Mouse (Mus musculus): Measurements from ENCODE around the gene Zfhx3.

Zfhx3 gene

DNA sequence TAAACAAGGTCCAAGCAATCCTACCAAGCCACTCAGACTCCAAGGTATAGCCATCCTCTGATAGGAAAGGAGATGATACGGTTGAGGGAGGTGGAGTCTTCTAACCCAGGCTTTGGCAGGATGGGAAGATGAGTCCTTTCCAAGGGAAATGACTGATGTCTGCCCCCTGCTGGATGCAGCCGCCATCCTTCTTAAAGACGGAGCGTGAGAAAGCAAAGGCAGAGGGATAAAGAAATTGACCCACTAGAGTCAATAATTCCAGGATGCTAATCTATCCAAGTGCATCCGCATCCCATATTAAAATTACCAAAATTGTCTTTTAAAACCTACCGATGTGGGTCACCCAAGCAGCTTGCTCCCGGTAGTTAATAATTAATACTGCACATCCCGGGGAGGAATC, 158.7 kb downstream of the Zfhx3 start:
- peak; percentile 68 for DNase-seq (ENCODE audit: low spot score)

DNA sequence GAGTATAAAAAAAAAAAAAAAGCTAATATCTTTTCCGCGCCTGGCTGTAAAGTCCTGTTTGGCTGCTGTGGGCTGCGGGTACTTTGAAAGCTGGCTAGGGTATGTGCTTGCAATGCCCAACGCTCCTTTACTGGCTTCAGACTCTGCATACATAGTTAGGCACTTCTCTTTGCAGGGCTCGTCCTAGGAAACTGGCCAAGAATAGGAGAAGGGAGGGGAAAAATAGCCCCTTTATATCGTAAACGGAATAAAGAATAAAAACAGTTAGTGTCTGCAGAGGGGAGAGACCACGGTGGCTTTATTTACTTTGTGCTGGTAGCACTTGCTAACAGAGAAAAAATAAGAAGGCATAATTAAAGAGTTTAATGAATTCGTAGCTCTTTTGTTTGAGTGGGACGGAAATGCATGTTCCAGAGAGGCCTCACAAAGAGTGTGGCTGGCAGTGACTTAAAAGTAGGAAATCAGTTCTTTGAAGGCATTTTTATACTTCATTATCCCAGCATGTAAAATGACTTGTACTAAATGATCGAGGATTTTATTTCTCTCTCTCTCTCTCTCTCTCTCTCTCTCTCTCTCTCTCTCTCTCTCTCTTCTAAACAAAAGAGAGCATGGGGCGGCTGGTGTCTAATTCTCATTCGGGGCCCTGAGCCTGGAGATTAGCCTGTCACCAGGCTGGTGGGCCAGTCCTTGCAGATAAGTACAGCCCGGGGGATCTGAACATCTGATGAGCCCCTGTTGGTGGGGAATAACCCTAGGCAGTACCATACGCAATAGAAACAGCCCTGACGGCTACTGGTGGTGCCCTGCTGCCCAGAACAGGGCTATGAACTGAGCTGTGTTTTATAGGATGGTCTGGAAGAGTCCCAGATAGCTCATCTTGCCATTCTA, 159.8 kb downstream of the Zfhx3 start:
- DNase-seq (ENCODE audit: low spot score), result no peak

DNA sequence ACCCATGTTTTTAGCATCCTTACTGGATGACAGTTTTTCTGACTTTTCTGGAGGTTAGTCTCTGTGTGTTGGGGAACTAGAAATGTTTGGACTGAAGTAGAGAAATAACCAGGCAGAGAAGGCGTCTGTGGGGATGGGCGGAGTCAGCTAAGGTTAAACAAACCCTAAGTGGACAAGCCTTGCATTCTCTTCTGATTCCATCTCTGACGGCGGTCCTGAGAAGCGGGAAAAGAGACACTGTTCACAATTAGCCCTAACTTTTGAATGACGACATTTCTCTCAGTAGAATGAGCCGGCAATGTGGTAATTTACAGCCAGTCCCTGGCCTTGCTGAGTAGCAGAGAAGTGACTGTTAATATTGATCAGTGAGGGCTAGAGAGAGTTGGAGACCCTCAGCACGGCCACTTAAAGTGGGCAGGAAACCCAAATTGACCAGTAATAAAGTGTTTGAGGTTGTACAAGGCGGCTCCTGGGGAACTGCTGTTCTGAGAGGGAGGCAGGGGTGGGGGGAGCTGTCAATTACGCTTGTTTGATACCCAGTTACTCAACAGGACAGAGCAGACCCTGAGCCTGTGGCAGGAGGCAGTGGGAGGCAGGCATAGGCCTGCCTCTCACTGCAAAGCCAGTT, 162.1 kb downstream of the Zfhx3 start:
- no peak for DNase-seq (ENCODE audit: low spot score)

DNA sequence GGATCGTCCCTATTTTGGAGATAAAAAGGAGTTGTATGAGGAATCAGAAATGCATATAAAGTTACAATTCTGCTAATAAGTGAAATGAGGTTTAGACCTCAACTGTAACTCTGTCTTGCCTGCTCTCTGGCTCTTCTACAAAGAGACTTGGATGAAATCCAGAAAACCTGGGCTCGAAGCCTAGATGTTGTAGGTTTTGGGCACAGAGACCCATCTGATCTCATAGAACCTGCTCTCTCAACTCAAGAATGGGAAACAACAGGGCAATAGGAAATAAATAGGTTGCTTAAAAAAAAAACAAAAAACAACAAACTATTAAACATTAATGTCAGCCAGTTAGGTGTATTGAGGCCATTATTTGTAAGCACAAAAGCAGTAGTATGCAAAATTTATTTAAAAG, 182.6 kb downstream of the Zfhx3 start:
- DNase-seq (ENCODE audit: low spot score), result no peak

DNA sequence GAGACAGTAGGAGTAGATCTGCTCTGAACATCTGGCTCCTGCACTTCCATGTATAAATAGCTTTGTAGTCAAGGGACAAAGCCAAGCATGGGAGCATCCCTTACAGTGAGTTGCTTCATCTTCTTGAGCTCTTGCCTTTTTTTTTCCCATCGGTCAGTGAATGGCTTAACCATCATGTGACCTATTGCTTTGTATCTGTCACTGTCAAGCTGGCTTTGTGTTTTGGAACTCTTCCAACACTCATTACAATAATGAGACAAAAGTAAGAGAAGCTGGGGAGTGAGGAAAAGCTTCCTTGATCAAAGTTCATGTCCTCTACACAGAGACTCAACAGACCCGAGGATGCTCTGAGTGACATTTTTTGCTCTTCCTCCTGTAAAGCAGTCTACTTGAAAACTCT, 183.0 kb downstream of the Zfhx3 start:
- no peak for DNase-seq (ENCODE audit: low spot score)

DNA sequence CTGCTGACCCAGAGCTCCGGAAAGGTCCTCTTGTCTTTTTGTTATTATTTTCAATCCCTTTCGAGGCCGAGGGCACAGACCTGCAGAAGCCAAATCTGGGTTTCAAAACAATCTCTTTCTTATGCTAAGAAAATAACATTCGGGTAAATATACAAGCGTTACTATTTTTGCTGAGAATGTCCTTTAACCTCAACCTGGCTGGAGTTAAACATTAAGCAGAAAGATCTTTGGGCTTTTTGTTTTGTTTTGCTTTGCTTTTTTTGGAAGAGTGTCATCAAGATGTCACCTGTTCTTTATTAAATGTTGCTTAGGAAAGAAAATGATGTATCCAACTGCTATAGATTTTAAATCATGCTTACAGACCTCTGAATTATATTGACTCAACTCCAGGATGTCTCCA, 204.1 kb downstream of the Zfhx3 start:
- DNase-seq (ENCODE audit: low spot score), result no peak

DNA sequence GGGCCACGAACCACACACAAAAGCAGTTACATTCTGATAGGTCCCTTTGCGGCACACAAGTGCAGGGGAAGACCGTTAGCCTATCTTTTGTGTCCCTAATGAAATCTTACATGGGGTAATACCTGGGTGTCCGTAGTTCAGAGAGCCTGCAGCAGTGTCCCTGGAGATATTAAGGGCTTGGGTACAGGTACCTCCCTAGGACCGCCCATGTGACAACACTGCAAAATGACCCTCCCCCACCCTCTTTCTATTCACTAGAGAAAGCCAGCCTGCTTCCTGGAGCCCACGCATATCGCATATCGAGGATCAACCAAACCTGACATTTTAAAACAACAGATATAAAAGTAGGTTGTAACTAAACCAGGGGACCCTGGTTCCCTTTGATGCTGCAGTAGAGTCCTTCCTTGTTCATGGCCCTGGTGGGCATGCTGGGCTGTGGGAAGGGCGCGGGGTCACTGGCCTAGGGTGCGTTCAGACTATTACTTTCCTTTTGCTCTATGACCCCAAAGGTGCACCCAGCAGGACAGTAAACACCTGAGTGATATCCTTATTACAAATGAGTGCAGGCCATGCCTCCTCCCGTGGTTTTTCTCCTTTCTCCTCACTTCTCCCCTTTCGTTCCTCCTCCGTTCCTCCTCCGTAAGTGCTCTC, 206.3 kb downstream of the Zfhx3 start:
- no peak for DNase-seq (ENCODE audit: low spot score)

DNA sequence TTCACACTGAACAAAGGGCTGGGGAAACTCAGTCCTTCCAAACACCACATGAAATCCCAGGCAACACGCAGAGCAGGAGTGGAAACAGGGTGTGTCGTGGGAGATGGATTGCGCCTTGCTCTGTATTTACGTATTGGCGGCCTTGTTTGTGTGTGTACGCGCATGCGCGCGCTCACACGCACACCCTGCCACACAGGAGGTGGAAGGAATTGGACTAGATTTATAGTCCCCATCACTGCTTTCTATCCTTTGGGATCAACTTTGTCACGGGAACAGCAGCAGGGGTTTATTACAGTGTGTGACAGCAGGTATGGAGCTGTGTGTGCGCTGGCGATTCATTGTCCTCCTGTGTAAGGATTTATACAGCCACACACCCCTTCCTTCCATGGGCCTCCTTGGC, 228.4 kb downstream of the Zfhx3 start:
- DNase-seq (ENCODE audit: low spot score), result no peak

DNA sequence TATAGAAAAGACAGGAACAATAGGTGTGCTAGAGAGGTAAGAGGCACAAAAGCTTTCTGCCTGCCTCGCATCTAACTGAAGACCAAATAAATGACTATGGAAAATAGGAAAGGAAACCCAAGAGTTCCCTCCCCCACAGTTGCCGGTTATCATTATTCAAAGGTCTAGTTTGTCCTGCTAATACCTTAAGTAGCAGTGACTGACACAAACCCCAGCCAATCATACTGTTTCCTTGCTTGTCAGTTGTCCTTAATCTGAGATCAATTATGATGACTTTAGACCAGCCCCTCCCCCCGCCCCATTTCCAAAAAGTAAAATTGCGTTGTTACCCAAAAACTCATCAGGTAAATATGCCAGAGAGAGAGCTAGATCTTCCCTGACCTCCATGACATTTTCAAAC, 240.9 kb downstream of the Zfhx3 start:
- DNase-seq (ENCODE audit: low spot score), result no peak

DNA sequence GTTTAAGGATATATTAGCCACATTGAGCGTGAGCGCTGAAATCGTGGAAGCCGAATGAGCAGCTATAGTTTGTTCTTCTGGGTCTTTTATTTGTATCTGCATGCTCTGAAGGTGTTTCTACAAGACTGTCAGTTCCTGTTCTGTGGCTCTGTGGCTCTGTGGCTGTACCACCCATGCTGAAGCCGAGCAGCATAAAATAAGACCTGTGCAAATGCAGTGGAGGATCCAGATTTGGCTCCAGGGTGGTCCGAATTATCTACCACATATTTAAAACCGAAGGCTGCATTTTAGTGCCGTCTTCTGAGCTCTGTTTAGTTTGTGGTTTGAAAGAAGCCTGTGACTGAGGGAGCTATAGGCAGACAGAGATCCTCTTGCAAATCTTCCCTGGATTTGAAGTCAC, 241.5 kb downstream of the Zfhx3 start:
- no peak for DNase-seq (ENCODE audit: low spot score)

DNA sequence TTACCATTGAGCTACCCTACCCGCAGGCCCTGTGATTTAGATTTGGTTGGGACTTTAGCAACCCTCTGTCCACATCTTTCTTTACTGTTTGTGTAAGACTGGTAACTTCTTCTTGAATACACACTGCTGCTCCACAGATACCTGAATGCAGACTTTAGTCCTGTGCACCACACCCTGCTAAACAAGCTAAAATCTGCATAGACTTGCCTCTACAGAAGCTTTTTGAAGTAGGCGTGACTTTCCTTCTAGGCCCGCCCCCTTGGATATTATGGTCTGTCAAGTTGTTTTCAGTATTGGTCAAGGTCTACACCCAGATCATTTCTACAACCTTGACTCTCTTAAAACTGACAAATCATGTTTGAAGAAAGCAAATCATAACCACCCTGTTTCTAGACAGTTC, 243.8 kb downstream of the Zfhx3 start:
- DNase-seq (ENCODE audit: low spot score), result no peak

DNA sequence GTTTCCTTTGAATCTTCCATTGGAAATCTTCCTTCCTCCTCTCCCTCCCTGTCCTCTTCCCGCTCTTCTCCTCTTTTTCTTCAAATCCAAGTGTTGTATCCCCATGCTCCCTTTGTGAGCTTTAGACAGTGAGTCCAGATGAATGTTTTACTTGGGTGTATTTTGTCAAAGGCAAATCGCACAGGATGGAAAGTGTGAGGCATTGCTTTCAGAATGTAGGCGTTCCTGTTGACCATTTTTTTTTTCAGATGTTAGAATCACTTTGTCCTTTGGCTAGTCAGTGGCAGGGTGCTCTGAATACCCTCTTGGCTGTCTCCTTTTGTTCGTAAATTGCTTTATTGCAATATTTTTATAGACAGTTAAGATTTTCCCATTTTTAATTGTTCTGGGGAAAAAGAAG, 245.6 kb downstream of the Zfhx3 start:
- DNase-seq (ENCODE audit: low spot score), result no peak

DNA sequence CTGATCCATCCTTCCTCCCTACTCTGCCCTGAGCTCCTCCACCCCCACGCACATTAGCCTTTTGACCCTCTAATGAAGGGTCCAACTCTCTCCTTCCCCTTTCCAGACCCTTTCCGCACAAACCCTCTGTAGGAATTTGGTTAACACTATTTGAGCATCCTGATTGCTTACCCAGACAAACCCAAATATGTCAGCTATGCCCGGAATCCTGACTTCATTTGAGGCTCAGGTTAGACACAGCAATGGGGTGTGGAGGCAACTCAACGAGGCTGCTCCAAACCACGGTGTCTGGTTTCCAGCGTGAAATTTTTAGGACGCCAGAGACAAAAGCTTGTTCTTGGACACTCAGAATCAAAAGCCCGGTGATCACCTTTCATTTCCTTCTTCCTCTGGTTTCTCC, 252.1 kb downstream of the Zfhx3 start:
- no peak for DNase-seq (ENCODE audit: low spot score)

DNA sequence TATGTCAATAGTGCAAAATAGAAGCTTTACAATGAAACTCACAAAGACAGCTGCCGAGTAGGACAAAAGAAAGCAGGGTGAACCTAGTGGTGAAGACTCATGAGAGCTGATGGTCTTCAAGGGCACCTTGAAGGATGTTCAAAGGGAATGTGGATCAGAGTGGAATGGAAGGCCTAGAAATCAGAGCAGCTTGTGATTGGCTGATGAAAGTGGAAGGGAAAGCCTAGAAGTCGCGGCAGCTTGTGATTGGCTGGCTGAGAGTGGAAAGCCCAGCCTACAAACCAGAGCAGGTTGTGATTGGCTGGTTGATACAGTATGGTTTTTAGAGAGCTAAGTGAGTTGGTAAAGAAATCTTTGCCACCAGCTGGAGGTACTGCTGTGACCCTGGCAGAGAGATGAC, 272.6 kb downstream of the Zfhx3 start:
- no peak for DNase-seq (ENCODE audit: low spot score)

DNA sequence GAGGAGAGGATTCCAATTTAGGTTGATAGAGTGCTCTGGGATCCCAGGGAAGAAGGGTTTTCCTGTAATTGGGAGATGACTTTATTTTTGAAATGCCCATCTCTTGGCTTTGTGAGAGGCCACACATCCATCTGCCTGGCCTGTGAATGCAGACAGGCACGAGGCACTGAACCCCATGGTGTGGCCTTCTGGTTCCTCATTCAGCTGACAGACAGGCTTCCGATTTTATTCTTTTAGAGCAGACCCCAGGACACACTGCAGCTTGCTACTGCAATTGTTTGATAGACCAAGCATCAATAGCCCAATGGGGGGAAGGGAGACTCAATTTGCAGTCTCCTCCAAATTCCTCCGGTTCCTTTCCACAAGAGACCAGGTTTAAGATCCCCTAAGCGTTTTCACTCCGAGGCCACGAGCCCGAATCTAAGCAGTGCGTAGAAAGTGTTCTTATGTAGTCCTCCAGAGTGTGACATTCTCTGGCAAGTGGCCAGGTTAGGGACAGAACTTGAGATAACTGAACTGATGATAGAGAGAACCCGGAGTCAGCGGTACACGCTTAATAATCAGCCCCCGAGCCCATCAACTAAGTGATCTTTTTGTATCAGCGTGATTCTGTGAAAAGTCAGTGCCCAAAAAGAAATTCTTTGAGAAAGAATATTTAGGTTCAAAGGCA, 275.9 kb downstream of the Zfhx3 start:
- DNase-seq (ENCODE audit: low spot score), result no peak

DNA sequence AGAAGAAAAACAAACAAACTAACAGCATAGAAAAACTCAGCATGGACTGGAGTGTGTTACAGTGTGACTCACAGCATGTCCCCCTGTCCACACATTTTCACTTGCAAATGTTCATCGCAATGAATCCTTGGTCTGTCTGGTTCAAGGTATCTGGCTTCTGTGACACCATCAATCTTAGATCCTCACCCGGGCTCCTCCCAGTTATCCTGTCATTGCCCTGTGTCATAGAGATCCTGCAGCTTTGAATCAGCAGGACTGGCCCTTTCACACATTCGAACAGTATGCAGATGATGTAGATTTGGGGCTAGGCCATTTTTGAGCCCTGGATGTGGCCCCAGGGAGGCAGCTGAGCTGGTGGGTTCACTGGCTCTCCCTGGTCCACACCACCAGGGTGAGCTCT, 278.1 kb downstream of the Zfhx3 start:
- DNase-seq (ENCODE audit: low spot score), result no peak

DNA sequence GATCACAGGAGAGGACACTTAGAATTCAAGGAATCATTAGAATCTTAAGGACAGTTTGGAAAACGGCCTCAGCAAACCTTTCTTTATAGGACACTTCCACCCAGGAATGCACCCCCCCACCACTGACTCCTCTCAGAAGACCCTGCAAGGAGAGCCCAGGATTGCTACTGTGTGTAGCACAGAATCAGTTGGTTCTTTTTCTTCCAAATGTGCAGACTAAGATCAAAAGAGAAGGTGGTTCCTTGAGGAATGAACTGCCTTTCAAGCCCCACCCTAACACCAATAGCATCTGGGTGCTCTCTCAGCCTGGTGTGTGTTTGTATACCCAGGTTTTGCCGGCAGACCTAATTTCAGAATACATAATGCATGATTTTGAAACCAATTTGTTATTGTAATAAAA, 279.6 kb downstream of the Zfhx3 start:
- no peak for DNase-seq (ENCODE audit: low spot score)

DNA sequence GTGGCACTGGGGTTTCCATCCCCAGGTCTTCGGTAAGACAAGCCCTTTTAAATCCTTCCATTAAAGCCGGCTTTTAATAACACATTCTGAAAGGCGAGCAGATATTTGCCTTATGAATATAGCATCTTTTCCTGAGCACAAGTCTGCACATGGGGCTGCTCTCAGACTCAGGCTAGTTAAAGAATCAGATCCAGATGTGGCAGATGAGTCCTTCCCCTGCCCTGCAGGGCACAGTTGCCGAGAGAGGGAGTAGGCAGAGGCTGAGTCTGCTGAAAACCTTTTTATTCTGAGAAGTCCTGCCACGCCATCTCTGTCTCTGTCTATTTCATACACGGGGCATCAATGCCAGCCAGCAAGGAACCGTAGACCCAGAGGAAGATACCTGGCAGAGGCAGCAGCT, 289.9 kb downstream of the Zfhx3 start:
- no peak for DNase-seq (ENCODE audit: low spot score)

DNA sequence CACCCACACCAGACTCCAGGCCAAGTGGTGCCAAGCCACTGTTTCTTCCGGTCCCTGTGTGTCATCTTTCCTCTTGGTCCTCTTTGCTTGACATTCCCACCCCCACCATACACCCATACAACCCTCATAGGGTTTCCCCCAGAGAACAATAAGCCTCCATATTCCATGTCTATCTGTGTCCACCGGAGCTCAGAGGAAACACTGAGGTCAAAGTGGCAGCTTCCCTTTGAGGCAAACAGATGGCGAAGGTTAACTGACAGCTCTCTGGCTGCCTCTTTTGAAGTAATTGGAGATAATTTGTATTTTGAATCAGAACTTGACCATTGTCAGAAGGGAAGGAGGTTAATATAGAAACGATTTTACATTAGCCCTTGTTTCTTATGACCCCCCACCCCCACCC, 292.0 kb downstream of the Zfhx3 start:
- no peak for DNase-seq (ENCODE audit: low spot score)

DNA sequence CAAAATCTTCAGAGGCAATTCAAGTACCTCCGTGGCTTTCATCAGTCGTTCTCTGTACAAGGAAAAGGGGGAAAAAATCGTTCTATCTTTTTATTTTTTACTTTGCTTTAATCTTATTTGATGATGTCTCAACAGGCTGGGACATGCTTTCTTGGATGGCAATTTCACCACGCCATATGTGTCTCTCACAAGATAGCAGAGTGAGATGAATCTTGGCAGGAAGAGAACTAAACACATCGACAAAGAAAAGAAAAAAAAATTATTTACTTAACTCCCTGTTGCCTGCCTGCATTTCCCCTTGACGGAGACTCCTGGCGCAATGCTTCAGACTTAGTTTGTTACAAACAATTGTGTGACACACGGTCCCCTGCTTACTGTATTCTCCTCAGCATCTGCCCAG, 294.3 kb downstream of the Zfhx3 start:
- no peak for DNase-seq (ENCODE audit: low spot score)

DNA sequence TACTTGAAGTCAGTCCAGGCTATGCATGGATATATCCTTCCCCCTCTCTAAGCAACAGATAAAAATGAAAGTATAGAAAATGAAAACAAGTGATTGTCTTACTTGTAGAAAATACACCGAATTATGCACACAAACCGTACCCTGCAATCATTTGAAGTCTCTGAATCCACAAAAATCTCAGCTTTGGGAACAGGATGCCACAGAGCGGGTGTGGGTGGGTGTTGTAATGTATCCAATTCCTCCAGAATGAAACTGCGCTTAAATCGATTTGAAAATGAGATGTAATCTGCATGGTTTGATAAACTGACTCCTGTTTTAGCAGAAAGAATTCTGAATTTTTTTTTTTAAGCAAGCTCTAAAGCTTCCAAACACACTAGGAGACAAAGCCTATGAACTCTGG, 297.1 kb downstream of the Zfhx3 start:
- no peak for DNase-seq (ENCODE audit: low spot score)

DNA sequence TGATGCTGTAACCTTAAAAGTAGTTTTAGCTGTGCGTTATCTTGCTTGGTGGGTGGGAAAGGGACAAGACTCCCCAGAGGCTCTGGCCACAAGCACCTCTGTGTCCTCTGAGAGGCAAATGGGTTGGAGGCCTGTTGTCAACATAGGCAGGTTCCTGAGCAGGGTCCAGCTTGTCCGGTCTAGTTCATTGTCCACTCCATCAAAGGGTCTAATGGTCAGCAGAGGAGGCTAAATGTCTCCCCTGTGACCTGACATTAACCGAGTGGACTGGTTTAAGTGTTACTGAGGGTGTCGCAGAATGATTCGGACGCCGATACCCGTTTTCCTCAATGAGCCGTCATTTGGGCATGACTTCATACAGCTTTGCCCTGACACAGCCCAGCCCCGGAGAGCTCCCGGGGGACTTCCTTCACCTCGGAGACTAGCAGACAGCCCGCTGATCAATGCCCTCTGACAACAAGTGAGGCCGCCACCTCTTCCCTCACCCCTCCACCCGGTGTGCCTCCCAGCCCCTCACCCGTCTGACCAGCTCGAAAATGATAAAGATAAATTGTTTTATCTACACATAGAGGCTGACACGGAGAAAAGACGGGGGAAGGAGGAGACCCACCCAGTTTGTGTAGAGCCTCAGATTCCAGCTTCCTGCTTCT, 298.7 kb downstream of the Zfhx3 start:
- no peak for DNase-seq (ENCODE audit: low spot score)
